Mouse (Mus musculus): Measurements from ENCODE around the gene Cpt2. TPM values are rescaled to one million over a fixed set of nuclear protein-coding genes. Genes with fewer than 3 reads are reported as not detected.

The Cpt2 gene
- polyA plus RNA-seq (2012; rRNA removed; ENCODE audit: low replicate concordance), result 228 and 369 TPM in 2 replicates

GRCm38 (mm10) chr4:107923145-107923802, at the start of gene Cpt2:
Gene Cpt2, minus strand, starts transcription at chr4:107923610.

GRCm38 (mm10) chr4:107967966-107968682, 44.7 kb upstream of the Cpt2 start, which contains the start of gene Slc1a7:
Gene Slc1a7, plus strand, starts transcription at chr4:107968332.

GRCm38 (mm10) chr4:107889731-107890432, 33.5 kb downstream of the Cpt2 start, which contains the start of gene 0610037L13Rik:
Gene 0610037L13Rik, plus strand, starts transcription at chr4:107889813.

GRCm38 (mm10) chr4:107879254-107880050, 44.0 kb downstream of the Cpt2 start, which contains the start of gene Magoh:
Gene Magoh, plus strand, starts transcription at chr4:107879755.

Other genes with a start within 250 kb of the Cpt2 start
- 0.20 and 0.36 TPM in 2 replicates for gene Dmrtb1, start 239.4 kb downstream of the Cpt2 start, polyA plus RNA-seq (2012; rRNA removed; ENCODE audit: low replicate concordance)
- gene Lrp8, start 121.3 kb downstream of the Cpt2 start, polyA plus RNA-seq (2012; rRNA removed; ENCODE audit: low replicate concordance), result 2.9 and 7.3 TPM in 2 replicates
- gene Magoh, start 43.9 kb downstream of the Cpt2 start, polyA plus RNA-seq (2012; rRNA removed; ENCODE audit: low replicate concordance), result 15.0 and 26.2 TPM in 2 replicates
- 20.6 and 46.5 TPM in 2 replicates for gene 0610037L13Rik, start 33.8 kb downstream of the Cpt2 start, polyA plus RNA-seq (2012; rRNA removed; ENCODE audit: low replicate concordance)
- 0.04 and 0.34 TPM in 2 replicates for gene Slc1a7, start 44.7 kb upstream of the Cpt2 start, polyA plus RNA-seq (2012; rRNA removed; ENCODE audit: low replicate concordance)
- gene Podn, start 172.8 kb upstream of the Cpt2 start, polyA plus RNA-seq (2012; rRNA removed; ENCODE audit: low replicate concordance), result 45.5 and 51.3 TPM in 2 replicates
- gene Scp2, start 221.4 kb upstream of the Cpt2 start, polyA plus RNA-seq (2012; rRNA removed; ENCODE audit: low replicate concordance), result 166 and 405 TPM in 2 replicates
- gene Echdc2, start 241.8 kb upstream of the Cpt2 start, polyA plus RNA-seq (2012; rRNA removed; ENCODE audit: low replicate concordance), result 70.9 and 78.7 TPM in 2 replicates